Mouse (Mus musculus): ENCODE data around the gene Nmnat3. TPM values are rescaled to one million over a fixed set of nuclear protein-coding genes. Genes with fewer than 3 reads are reported as not detected.
"Not testable (repeated sequence)": the region's sequence is repeated elsewhere in the genome, so short reads cannot be mapped to it uniquely, and the experiment has no call there.

Nmnat3 gene
- 4.2 and 5.6 TPM in 2 replicates for polyA plus RNA-seq (2016; fragmentation: Nextera tagmentation; extraction: Ambion mirVana)

- not testable (repeated sequence) for H3K4me1 ChIP-seq (replicated peaks); H3K36me3 ChIP-seq; H3K4me2 ChIP-seq; H3K4me3 ChIP-seq (replicated peaks); H3K27ac ChIP-seq; H3K9me3 ChIP-seq; H3K9ac ChIP-seq (replicated peaks); H3K27me3 ChIP-seq; ATAC-seq (ENCODE audit: insufficient number of reproducible peaks, insufficient read depth, low FRiP score, low TSS enrichment, low read depth)
- 74% methylated on average over 6 of the region's 6 CpGs for WGBS
Observed at GRCm38 (mm10) chr9:98287135-98287534, at the start of gene Nmnat3. TSS of gene Nmnat3 (plus strand) at chr9:98287435.

- WGBS: 87% methylated on average over 2 of the region's 2 CpGs
- H3K9me3 ChIP-seq: no peaks in the 10 kb centered on the region
- H3K4me3 ChIP-seq (replicated peaks): no peak overlapping the region
- H3K9ac ChIP-seq (replicated peaks): no peak overlapping the region
- H3K27ac ChIP-seq: no peak overlapping the region
- H3K4me2 ChIP-seq: no peak overlapping the region
- H3K36me3 ChIP-seq: no peaks in the 10 kb centered on the region
- H3K4me1 ChIP-seq (replicated peaks): no peaks in the 10 kb centered on the region
- H3K27me3 ChIP-seq: no peaks in the 10 kb centered on the region
- ATAC-seq (ENCODE audit: insufficient number of reproducible peaks, insufficient read depth, low FRiP score, low TSS enrichment, low read depth): no peak
Observed at GRCm38 (mm10) chr9:98243481-98243880, 43.8 kb upstream of the Nmnat3 start.

- Histone ChIP-seq H3K4me3 (replicated peaks) (no peak overlapping the region), H3K9ac (replicated peaks) (no peak overlapping the region), H3K4me2 (no peak overlapping the region), H3K36me3 (no peaks in the 10 kb centered on the region), H3K9me3 (no peaks in the 10 kb centered on the region), H3K27me3 (no peaks in the 10 kb centered on the region), H3K27ac (no peak overlapping the region), H3K4me1 (replicated peaks) (no peaks in the 10 kb centered on the region)
- WGBS: 54% methylated on average over 2 of the region's 2 CpGs
- no peak for ATAC-seq (ENCODE audit: insufficient number of reproducible peaks, insufficient read depth, low FRiP score, low TSS enrichment, low read depth)
Observed at GRCm38 (mm10) chr9:98244223-98244622, 43.0 kb upstream of the Nmnat3 start.

GRCm38 (mm10) chr9:98245226-98245625 is 42.0 kb upstream of the Nmnat3 start:
- no peaks in the 10 kb centered on the region for H3K4me1 ChIP-seq (replicated peaks)
- no peak overlapping the region for H3K4me3 ChIP-seq (replicated peaks)
- H3K27me3 ChIP-seq: no peaks in the 10 kb centered on the region
- H3K36me3 ChIP-seq: no peaks in the 10 kb centered on the region
- WGBS: 84% methylated on average over 2 of the region's 2 CpGs
- no peak overlapping the region for H3K4me2 ChIP-seq
- H3K9me3 ChIP-seq: no peaks in the 10 kb centered on the region
- ATAC-seq (ENCODE audit: insufficient number of reproducible peaks, insufficient read depth, low FRiP score, low TSS enrichment, low read depth): no peak
- H3K9ac ChIP-seq (replicated peaks): no peak overlapping the region
- H3K27ac ChIP-seq: no peak overlapping the region

- Histone ChIP-seq H3K4me1 (replicated peaks) (no peaks in the 10 kb centered on the region), H3K4me2 (no peak overlapping the region), H3K9ac (replicated peaks) (no peak overlapping the region), H3K4me3 (replicated peaks) (no peak overlapping the region), H3K27ac (no peak overlapping the region), H3K36me3 (no peaks in the 10 kb centered on the region), H3K27me3 (no peaks in the 10 kb centered on the region), H3K9me3 (no peaks in the 10 kb centered on the region)
- ATAC-seq (ENCODE audit: insufficient number of reproducible peaks, insufficient read depth, low FRiP score, low TSS enrichment, low read depth): no peak
- WGBS: 90% methylated on average over 1 of the region's 1 CpGs
Observed at GRCm38 (mm10) chr9:98246351-98246750, 40.9 kb upstream of the Nmnat3 start.

- H3K27me3 ChIP-seq: no peaks in the 10 kb centered on the region
- no peaks in the 10 kb centered on the region for H3K36me3 ChIP-seq
- H3K4me1 ChIP-seq (replicated peaks): no peaks in the 10 kb centered on the region
- WGBS: 80% methylated on average over 8 of the region's 8 CpGs
- H3K9ac ChIP-seq (replicated peaks): no peak overlapping the region
- no peak overlapping the region for H3K27ac ChIP-seq
- ATAC-seq (ENCODE audit: insufficient number of reproducible peaks, insufficient read depth, low FRiP score, low TSS enrichment, low read depth): no peak
- H3K4me3 ChIP-seq (replicated peaks): no peak overlapping the region
- no peaks in the 10 kb centered on the region for H3K9me3 ChIP-seq
- no peak overlapping the region for H3K4me2 ChIP-seq
Observed at GRCm38 (mm10) chr9:98260210-98260609, 27.0 kb upstream of the Nmnat3 start.

- ATAC-seq (ENCODE audit: insufficient number of reproducible peaks, insufficient read depth, low FRiP score, low TSS enrichment, low read depth): no peak
- no peak overlapping the region for H3K4me2 ChIP-seq
- WGBS: 70% methylated on average over 1 of the region's 1 CpGs
Observed at GRCm38 (mm10) chr9:98261461-98262011, 25.7 kb upstream of the Nmnat3 start.

GRCm38 (mm10) chr9:98264916-98265315 is 22.3 kb upstream of the Nmnat3 start:
- Histone ChIP-seq H3K4me3 (replicated peaks) (no peak overlapping the region), H3K27ac (no peak overlapping the region), H3K27me3 (no peaks in the 10 kb centered on the region), H3K9ac (replicated peaks) (no peak overlapping the region), H3K36me3 (no peaks in the 10 kb centered on the region), H3K4me2 (no peak overlapping the region), H3K9me3 (no peaks in the 10 kb centered on the region), H3K4me1 (replicated peaks) (no peaks in the 10 kb centered on the region)
- ATAC-seq (ENCODE audit: insufficient number of reproducible peaks, insufficient read depth, low FRiP score, low TSS enrichment, low read depth): no peak
- 74% methylated on average over 5 of the region's 5 CpGs for WGBS

More at GRCm38 (mm10) chr9:98261461-98262011, 25.7 kb upstream of the Nmnat3 start:
- Histone ChIP-seq H3K4me3 (replicated peaks) (no peak overlapping the region), H3K27me3 (no peaks in the 10 kb centered on the region), H3K9ac (replicated peaks) (no peak overlapping the region), H3K27ac (no peak overlapping the region), H3K36me3 (no peaks in the 10 kb centered on the region), H3K9me3 (no peaks in the 10 kb centered on the region), H3K4me1 (replicated peaks) (no peaks in the 10 kb centered on the region)

- WGBS: 35% methylated on average over 5 of the region's 5 CpGs
- Histone ChIP-seq H3K27ac (no peak overlapping the region), H3K36me3 (no peaks in the 10 kb centered on the region), H3K4me1 (replicated peaks) (peaks cover 4% of the 10 kb centered on the region; the same call in 1 of the 2 replicates), H3K4me2 (no peak overlapping the region), H3K27me3 (no peaks in the 10 kb centered on the region), H3K4me3 (replicated peaks) (no peak overlapping the region), H3K9me3 (no peaks in the 10 kb centered on the region), H3K9ac (replicated peaks) (no peak overlapping the region)
- ATAC-seq (ENCODE audit: insufficient number of reproducible peaks, insufficient read depth, low FRiP score, low TSS enrichment, low read depth): no peak
Observed at GRCm38 (mm10) chr9:98272734-98273133, 14.5 kb upstream of the Nmnat3 start.

- Histone ChIP-seq H3K36me3 (no peaks in the 10 kb centered on the region), H3K27me3 (no peaks in the 10 kb centered on the region), H3K9me3 (no peaks in the 10 kb centered on the region), H3K4me3 (replicated peaks) (no peak overlapping the region), H3K4me1 (replicated peaks) (peaks cover 4% of the 10 kb centered on the region; the same call in 1 of the 2 replicates), H3K4me2 (no peak overlapping the region), H3K9ac (replicated peaks) (no peak overlapping the region), H3K27ac (no peak overlapping the region)
- WGBS: 84% methylated on average over 10 of the region's 10 CpGs
- ATAC-seq (ENCODE audit: insufficient number of reproducible peaks, insufficient read depth, low FRiP score, low TSS enrichment, low read depth): no peak
Observed at GRCm38 (mm10) chr9:98275080-98275479, 12.2 kb upstream of the Nmnat3 start.

- Histone ChIP-seq H3K9me3 (no peaks in the 10 kb centered on the region), H3K9ac (replicated peaks) (no peak overlapping the region), H3K4me1 (replicated peaks) (0 out of 2 replicates have a peak, but pooled peaks cover 3% of the 10 kb centered on the region), H3K4me2 (no peak overlapping the region), H3K36me3 (no peaks in the 10 kb centered on the region), H3K27ac (no peak overlapping the region), H3K4me3 (replicated peaks) (no peak overlapping the region), H3K27me3 (no peaks in the 10 kb centered on the region)
- 58% methylated on average over 5 of the region's 5 CpGs for WGBS
- ATAC-seq (ENCODE audit: insufficient number of reproducible peaks, insufficient read depth, low FRiP score, low TSS enrichment, low read depth): no peak
Observed at GRCm38 (mm10) chr9:98280162-98280561, 7.1 kb upstream of the Nmnat3 start.
